Mouse (Mus musculus) small intestine, adult 2 months (tissue): ENCODE data around the gene Uvssa.

ENCODE experiments used
- CTCF ChIP-seq: fragments of 200-500 bp; IDR thresholded peaks from 2 replicates; pipeline ENCODE4 v1.5.1; 2012; ENCODE audit warnings: low read depth, mild to moderate bottlenecking, control low read depth, inconsistent platforms, low read length, moderate library complexity, mixed read lengths; ENCODE audit not compliant: insufficient replicate concordance, insufficient read length; ENCODE audit errors: extremely low read depth
- POLR2A ChIP-seq: fragments of 200-500 bp; IDR thresholded peaks from 2 replicates; pipeline ENCODE4 v1.6.1; 2012; ENCODE audit warnings: low read depth, mild to moderate bottlenecking, control low read depth, inconsistent platforms, low read length, moderate library complexity

- no peak for TF ChIP-seq POLR2A
- TF ChIP-seq CTCF, result no peak
Measured at GRCm38 (mm10) chr5:33435941-33436340, 57.6 kb downstream of the Uvssa start.
